Mouse (Mus musculus): ENCODE data around the gene Mrpl39.

The Mrpl39 gene

DNA sequence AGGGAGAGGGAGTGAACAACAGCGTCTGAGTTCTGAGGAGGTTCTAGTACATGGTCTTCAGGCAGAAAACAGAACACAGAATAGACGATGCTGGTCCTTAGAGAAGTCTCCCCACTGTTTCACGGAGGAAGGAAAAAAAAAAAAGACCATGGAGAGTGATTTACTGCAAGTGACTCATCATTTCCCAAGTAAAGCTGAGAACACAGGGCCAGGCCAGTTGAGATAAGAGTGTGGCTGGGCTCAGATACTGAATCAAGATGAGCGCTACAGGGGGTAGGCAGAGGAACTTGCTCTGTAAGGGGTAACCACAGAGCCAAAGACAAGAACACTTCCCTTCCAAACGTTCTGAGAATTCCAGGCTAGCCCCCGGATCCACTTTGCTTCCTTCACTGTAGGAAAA lies 36.8 kb downstream of the Mrpl39 start:
- peak; percentile 97 for DNase-seq (ENCODE audit: low read depth)

DNA sequence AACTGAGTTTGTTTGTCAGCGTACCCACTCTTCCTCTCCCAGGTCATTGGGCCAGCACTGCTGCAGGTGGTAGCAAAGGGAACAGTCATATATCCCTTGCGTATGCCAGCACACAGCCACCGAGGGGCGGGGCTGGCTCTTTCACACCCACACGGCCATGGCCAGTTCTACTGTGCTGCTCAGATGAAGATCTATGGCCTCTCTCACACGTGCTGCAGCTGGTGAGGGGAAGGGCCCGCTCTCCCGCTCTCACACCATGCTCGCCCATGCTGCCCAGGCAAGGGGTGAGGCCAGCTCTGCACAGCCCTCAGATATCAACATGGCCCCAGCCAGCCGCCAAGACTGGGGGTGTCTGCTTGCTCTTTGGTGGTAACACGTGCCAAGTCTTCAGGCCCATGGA lies 39.4 kb downstream of the Mrpl39 start:
- no peak for DNase-seq (ENCODE audit: low read depth)

DNA sequence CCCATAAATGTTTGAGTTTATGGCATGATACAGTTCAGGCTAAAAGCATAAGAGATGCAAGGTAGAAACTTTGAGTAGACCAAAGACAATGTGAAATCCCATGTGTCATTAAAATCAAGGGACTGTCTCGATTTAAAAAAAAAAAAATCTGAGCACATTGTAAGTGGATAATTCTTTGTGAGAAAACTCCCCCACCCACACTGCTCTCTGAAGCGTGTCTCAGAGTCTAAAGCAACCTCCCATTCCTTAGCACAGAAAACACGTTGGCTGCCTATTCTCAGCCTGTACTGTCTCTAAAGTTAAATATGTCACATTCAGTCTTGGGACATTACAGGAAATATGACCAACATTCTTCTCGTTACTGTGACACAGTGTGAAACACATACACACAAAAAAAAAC lies 53.6 kb downstream of the Mrpl39 start:
- no peak for DNase-seq (ENCODE audit: low read depth)

DNA sequence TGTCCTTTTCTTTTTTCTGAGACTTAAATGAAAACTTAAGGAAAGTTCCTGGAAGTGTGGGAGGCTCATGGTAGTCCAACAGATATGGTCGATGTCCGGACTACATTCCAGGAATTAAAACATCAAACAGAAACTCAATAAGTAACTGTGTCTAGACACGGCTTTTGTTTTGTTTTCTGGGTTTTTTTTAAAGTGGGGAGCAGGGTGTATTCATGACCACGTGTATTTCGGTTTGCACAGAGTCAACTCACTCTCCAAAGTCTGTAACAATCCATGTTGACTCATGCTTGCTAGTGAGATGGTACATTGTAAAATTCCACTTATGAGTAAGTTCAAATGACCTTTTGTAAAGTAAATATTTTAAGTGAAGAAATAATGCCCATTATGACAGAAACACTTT lies 54.8 kb downstream of the Mrpl39 start:
- DNase-seq (ENCODE audit: low read depth), result no peak

DNA sequence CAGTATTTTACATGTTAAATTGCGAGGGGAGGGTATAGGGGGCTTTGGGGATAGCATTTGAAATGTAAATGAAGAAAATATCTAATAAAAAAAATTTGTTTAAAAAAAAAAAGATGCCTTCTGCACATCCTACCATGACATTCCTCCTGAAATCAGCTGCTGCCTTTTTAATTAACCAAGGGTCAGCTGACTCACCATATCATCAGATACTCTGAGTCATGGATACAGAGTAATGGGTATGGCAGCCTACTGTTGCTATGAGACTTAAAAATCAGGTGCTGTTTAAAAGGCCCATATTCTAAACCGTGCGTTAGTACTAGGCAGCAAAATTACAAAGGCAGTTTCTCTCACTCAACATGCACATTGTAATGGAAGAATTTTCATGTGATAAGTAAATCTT lies 58.2 kb downstream of the Mrpl39 start:
- DNase-seq (ENCODE audit: low read depth), result no peak

All from 416B (cell line).